Mouse (Mus musculus) cerebellum, adult 11-12 months (tissue): ENCODE measurements at regions not wholly inside any gene's neighbourhood (a gene's known extent, or its start where the extent isn't known, plus 50 kb on each side); places are given as distances from the start of the nearest gene placed in this dataset.

Experiments used
- DNase-seq: peaks from one replicate; pipeline ENCODE4 v3.0.0; 2022

- DNase-seq = no peak
Measured at GRCm38 (mm10) chr17:85823036-85823435, 135.0 kb upstream of the Six2 start.

- DNase-seq = no peak
Measured at GRCm38 (mm10) chr17:85821861-85822260, 133.8 kb upstream of the Six2 start.

GRCm38 (mm10) chr17:85818098-85818855 is 130.2 kb upstream of the Six2 start:
- no peak for DNase-seq

GRCm38 (mm10) chr17:85816521-85816920 is 128.4 kb upstream of the Six2 start:
- no peak for DNase-seq

- DNase-seq = no peak
Measured at GRCm38 (mm10) chr17:85816056-85816455, 128.0 kb upstream of the Six2 start.

- no peak for DNase-seq
Measured at GRCm38 (mm10) chr17:85808580-85808979, 120.5 kb upstream of the Six2 start.

GRCm38 (mm10) chr17:85805726-85806359 is 117.8 kb upstream of the Six2 start:
- no peak for DNase-seq

GRCm38 (mm10) chr17:85804631-85805030 is 116.6 kb upstream of the Six2 start:
- DNase-seq = no peak

GRCm38 (mm10) chr17:85801734-85802133 is 113.7 kb upstream of the Six2 start:
- no peak for DNase-seq

- DNase-seq = no peak
Measured at GRCm38 (mm10) chr17:85801079-85801605, 113.1 kb upstream of the Six2 start.

GRCm38 (mm10) chr17:85800357-85801078 is 112.4 kb upstream of the Six2 start:
- no peak for DNase-seq

GRCm38 (mm10) chr17:85799865-85800356 is 111.8 kb upstream of the Six2 start:
- DNase-seq = no peak

GRCm38 (mm10) chr17:85799081-85799864 is 111.2 kb upstream of the Six2 start:
- no peak for DNase-seq

GRCm38 (mm10) chr17:85797755-85798154 is 109.7 kb upstream of the Six2 start:
- DNase-seq = no peak

GRCm38 (mm10) chr17:85795820-85796219 is 107.7 kb upstream of the Six2 start:
- DNase-seq = no peak

- no peak for DNase-seq
Measured at GRCm38 (mm10) chr17:85785625-85786294, 97.7 kb upstream of the Six2 start.

GRCm38 (mm10) chr17:85780477-85780876 is 92.4 kb upstream of the Six2 start:
- DNase-seq = no peak

- no peak for DNase-seq
Measured at GRCm38 (mm10) chr17:85776876-85777275, 88.8 kb upstream of the Six2 start.

- no peak for DNase-seq
Measured at GRCm38 (mm10) chr17:85768341-85768740, 80.3 kb upstream of the Six2 start.

- DNase-seq = no peak
Measured at GRCm38 (mm10) chr17:85767201-85767862, 79.3 kb upstream of the Six2 start.

GRCm38 (mm10) chr17:85766556-85766955 is 78.5 kb upstream of the Six2 start:
- DNase-seq = no peak
